Mouse (Mus musculus) ES-E14 (cell line): ENCODE results near the gene Gm3696.
"Not testable (repeated sequence)": the region's sequence is repeated elsewhere in the genome, so short reads cannot be mapped to it uniquely, and the experiment has no call there.

Experiments
- CHD2 ChIP-seq: IDR thresholded peaks from 2 replicates; pipeline ENCODE4 v1.6.1; 2014; ENCODE audit warnings: mild to moderate bottlenecking, low read depth, low read length, inconsistent platforms
- ZC3H11A ChIP-seq: IDR thresholded peaks from 2 replicates; pipeline ENCODE4 v1.6.1; 2012; ENCODE audit warnings: low read depth, mild to moderate bottlenecking, inconsistent platforms, low read length, borderline replicate concordance
- ZNF384 ChIP-seq: IDR thresholded peaks from 2 replicates; pipeline ENCODE4 v1.6.1; 2012; ENCODE audit warnings: low read depth, low read length, inconsistent platforms

- TF ChIP-seq CHD2, ZNF384, ZC3H11A: not testable (repeated sequence)
Observed at GRCm38 (mm10) chr14:7044870-7045269, 55.6 kb downstream of the Gm3696 start, which contains the start of gene Gm3685.
